Mouse (Mus musculus) testis, adult 2 months (tissue): ENCODE measurements around the gene Muc13.

Experiments used
- CTCF ChIP-seq: fragments of 200-500 bp; IDR thresholded peaks from 2 replicates; pipeline ENCODE4 v1.5.1; 2012; ENCODE audit warnings: low read depth, mild to moderate bottlenecking, inconsistent platforms, low read length, moderate library complexity; ENCODE audit not compliant: control insufficient read depth, insufficient read depth, insufficient replicate concordance
- POLR2A ChIP-seq: fragments of 200-500 bp; IDR thresholded peaks from 2 replicates; pipeline ENCODE4 v1.6.1; 2012; ENCODE audit warnings: low read depth, mild to moderate bottlenecking, inconsistent platforms, low read length, moderate library complexity; ENCODE audit not compliant: control insufficient read depth

GRCm38 (mm10) chr16:33830512-33831105 is 36.8 kb downstream of the Muc13 start:
- TF ChIP-seq POLR2A (no peak), CTCF (no peak)
